Mouse (Mus musculus) right cerebral cortex, postnatal 10 days (tissue): ENCODE results near the gene Gm20695.
"Not testable (repeated sequence)": the region's sequence is repeated elsewhere in the genome, so short reads cannot be mapped to it uniquely, and the experiment has no call there.

Experiments
- DNase-seq, 2 experiments: peaks; one replicate each; pipeline ENCODE4 v3.0.0; 2021; ENCODE audit warnings: low spot score in 2 of 2

Gene Gm20695

GRCm38 (mm10) chr16:3884201-3885064 lies at the start of gene Gm20695, which contains the start of gene Zfp597:
Gm20695 (plus strand) TSS chr16:3884648.
Zfp597 (minus strand) TSS chr16:3884561.
- DNase-seq = peak; percentile 95 to 96

- DNase-seq = no peak
These were observed 49.0 kb upstream of the Gm20695 start for GRCm38 (mm10) chr16:3835461-3835860.

GRCm38 (mm10) chr16:3839157-3839885 lies 45.1 kb upstream of the Gm20695 start:
- peak in 1 of 2 experiments; percentile 43 for DNase-seq

GRCm38 (mm10) chr16:3842989-3843388 lies 41.5 kb upstream of the Gm20695 start:
- no peak for DNase-seq

- no peak for DNase-seq
These were observed 40.7 kb upstream of the Gm20695 start for GRCm38 (mm10) chr16:3843796-3844195.

GRCm38 (mm10) chr16:3846711-3847518 lies 37.5 kb upstream of the Gm20695 start, which contains the start of gene Zfp174:
Zfp174 (plus strand) TSS chr16:3847268.
- peak; percentile 95 to 97 for DNase-seq

- no peak for DNase-seq
These were observed 36.6 kb upstream of the Gm20695 start for GRCm38 (mm10) chr16:3847871-3848270.

- DNase-seq = no peak
These were observed 36.0 kb upstream of the Gm20695 start for GRCm38 (mm10) chr16:3848416-3848815.

GRCm38 (mm10) chr16:3851301-3851700 lies 33.1 kb upstream of the Gm20695 start:
- DNase-seq = not testable (repeated sequence)

GRCm38 (mm10) chr16:3852586-3852985 lies 31.9 kb upstream of the Gm20695 start:
- peak in 1 of 2 experiments; percentile 45 for DNase-seq

GRCm38 (mm10) chr16:3854437-3855182 lies 29.8 kb upstream of the Gm20695 start:
- DNase-seq = no peak

- DNase-seq = no peak
These were observed 28.7 kb upstream of the Gm20695 start for GRCm38 (mm10) chr16:3855776-3856175.

- DNase-seq = no peak
These were observed 25.2 kb upstream of the Gm20695 start for GRCm38 (mm10) chr16:3859254-3859653.

- no peak for DNase-seq
These were observed 12.6 kb upstream of the Gm20695 start for GRCm38 (mm10) chr16:3871815-3872214.

GRCm38 (mm10) chr16:3872216-3873047 lies 12.0 kb upstream of the Gm20695 start, which contains the start of gene Naa60:
Naa60 (plus strand) TSS chr16:3872375.
- DNase-seq = peak; percentile 95 to 96

GRCm38 (mm10) chr16:3876346-3876745 lies 8.1 kb upstream of the Gm20695 start:
- DNase-seq = no peak

GRCm38 (mm10) chr16:3885065-3885670 lies 720 bp downstream of the Gm20695 start:
- DNase-seq = no peak

- no peak for DNase-seq
These were observed 7.3 kb downstream of the Gm20695 start for GRCm38 (mm10) chr16:3891621-3892295.

- no peak for DNase-seq
These were observed 9.3 kb downstream of the Gm20695 start for GRCm38 (mm10) chr16:3893739-3894138.
